Mouse (Mus musculus) spleen, embryonic (tissue): ENCODE data around the gene 2310009B15Rik.

Source experiments
- CTCF ChIA-PET: fragments of 350-600 bp; sonication (Branson Sonifier 250); formaldehyde crosslinking; loops from one replicate; lab custom pipeline; 2022; lab: Charles Lee

The 2310009B15Rik gene

DNA sequence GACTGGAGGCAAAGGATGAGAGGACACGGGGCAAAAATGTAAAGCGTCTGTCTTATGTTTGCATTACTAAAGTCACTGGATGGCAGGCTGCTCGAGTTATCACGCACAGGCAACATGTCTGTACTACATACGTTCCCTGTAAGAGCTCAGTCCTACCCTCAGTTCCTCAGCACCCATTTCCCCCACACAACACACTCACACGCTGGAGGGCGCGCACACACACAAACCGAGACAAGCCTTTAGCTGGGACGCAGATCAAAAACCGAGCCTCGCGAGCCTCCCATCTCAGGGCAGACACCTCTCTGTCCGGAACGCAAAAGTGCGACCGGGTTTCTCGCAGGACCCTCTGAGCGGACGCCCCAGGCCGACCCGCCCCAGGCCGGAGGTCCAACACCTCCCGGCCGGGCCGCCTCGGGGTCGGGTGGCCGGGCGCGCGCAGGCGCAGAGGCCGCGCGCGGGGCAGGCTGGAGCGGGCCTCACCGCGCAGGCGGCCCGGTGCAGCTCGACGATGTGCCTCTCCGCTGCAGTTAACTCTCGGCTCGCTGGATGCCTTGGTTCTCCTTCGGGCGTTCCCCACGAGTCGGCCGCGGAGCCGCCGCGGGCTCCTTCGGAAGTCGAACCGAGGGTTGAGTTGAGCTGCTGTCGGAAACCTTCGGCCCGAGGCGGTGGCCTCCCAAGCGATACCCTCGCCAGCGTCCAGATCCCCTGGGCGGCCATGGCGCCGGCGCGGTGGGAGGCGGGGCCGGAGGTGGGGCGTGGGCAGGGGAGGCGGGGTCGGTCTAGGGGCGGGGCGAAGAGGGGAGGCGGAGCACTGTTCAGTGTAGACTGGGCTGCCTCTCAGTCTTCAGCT, at the start of gene 2310009B15Rik:
Gene 2310009B15Rik, minus strand, starts transcription at position 752 of the 850 bp plus-strand sequence.
- CTCF ChIA-PET: interaction anchor here (0.7 kb wide), 1 partner anchor 24 kb away, joined by 3 read pairs; no protein-coding TSS in a partner anchor

DNA sequence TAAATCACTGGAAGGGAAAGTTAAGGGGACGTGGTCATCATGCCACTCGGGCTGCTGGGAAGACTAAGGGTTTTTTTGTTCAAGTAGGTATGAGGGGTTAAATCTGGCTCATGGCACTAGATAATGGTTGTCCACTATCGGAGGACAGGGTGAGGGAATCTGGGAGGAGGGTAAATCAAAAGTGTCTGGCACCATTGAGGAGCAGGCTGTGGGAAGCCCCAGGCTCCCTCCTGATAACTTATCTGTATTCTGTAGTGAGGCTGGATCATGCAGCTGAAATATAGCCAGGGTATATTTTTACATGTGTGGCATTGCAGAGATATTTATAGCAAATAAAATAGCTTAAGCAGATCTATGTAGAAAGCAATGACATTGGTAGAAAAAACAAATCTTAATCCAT, 49.6 kb upstream of the 2310009B15Rik start:
- CTCF ChIA-PET: no interaction called here

DNA sequence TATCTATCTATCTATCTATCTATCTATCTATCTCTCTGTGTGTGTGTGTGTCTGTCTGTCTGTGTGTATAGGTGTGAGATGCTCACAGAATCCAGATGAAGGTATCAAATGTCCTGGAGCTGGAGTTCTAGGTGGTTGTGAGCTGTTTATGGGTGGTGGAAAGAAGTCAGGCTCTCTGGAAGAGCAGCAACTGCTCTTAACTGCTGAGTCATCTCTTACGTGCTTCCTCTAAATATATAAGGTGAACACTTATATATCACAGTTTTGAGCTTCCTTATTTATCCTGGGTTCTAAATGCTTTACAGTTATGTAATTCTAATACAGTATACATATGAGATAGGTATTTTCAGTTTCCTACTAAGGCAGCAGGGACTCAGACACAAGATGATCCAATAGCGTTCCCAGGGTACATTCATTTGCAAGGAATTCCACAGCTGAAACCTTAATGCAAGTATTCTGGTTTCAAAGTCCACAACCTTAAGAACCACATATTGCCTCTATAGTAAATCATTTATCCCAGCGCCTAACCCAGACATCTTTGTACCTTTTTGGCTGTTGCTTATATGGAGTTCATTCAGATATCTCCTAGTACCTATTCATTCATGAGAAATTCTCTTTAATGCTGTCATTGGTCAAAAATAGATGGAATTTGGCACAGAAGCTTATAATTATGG, 48.6 kb upstream of the 2310009B15Rik start:
- CTCF ChIA-PET: interaction anchor here (0.6 kb wide), 1 partner anchor 21 kb away, joined by 3 read pairs; no protein-coding TSS in a partner anchor

DNA sequence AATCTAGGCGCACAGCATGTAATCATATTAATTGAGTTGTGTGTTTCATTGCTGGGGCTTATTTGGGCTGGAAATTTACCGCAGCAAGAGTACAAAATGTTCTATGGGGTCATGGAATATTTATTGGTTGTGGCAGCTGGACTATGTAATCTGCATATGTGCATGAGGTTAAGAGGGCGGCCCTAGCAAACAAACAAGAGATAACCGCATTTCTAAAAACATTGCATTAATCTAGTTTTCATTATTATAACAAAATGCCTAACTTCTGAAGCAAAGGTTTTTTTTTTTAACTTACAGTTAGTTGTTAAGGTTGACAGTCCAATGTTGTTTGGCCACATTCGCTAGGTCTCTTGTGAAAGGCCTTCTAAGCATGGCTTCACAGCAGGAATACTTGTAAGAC, 47.2 kb upstream of the 2310009B15Rik start:
- CTCF ChIA-PET: no interaction called here

DNA sequence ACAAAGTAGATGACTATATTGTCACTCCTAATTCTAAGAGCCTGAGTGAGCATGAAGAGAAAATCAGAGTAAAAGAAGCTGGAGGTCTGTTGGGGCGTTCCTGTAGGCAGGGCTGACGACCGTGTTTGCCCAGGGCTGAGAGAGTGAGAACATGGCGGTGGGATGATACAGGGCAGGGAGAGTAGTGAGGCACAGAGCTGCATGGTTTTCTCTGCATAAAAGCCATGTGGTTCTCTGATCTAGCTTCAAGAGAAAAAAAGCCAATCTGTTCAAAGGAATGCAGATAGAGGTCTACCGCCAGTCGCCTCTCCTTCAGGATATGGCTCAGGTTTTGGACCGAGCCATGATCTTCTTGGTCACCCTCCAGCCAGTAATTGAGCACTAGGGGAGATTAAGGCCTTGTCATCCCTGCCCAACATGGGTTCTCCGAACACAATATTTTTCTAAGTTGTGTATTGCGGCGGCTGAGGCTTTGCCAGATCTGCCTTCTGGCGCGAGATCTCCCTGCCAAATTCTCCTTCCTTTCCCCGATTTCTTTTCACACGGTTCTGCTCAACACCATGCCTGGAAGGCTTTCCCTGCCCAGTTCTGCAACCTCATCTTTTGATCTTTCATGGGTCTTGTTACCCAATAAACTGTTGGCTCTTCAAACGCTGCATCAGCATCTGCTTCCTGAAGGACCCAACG, 44.9 kb upstream of the 2310009B15Rik start:
- CTCF ChIA-PET: no interaction called here

DNA sequence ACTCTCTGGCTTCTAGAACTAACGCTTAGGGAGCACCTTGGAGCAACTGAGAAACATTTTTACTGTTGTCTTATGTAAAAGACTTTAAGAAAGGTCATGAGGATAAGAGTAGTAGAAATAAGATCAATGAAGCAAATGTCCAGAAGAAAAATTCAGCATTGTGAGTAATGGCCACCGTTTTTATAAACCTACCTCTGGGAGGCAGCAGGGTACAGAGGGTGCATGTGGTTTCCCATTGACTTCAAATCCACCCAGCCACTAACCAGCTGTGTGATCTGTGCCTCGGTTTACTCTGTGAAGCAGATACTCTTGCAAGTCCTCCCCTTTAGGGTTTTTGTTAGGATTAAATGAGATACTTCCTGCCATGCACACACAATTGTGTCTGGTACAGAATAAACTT, 39.4 kb upstream of the 2310009B15Rik start:
- CTCF ChIA-PET: no interaction called here

DNA sequence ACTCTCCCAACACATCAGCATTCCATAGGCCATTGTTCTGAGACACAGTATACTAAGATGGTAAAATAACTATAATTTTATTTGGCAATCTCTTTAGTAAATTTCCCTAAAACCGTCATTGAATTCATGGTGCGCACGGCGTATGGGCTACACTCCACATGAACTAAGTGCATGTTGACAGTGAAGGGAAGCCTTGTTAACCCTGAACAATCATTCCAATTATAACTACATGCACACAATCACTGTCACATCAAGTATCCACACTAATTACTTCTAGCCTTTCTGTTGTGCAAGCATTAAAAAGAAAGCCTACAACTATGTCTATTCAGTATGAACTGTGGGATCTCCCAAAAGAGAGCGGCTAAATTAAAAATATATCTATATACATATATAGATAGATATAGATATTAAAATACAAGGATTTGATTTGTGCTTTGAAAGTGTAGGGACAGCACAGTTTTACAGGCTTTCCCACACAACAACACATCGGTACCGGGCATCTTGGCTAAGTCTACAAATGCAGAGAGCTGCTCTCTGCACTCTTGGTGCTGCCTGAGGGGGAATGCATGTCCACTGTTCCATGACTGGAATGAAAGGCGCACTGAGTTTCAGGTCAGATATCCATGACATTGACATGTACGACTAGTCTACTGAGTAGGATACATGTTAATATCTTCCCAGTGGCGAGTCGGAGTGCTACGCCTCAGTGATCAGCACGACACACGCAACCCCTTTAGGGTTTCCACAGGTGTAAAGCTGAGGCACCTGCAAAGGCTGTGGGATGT, 21.0 kb upstream of the 2310009B15Rik start:
- CTCF ChIA-PET: no interaction called here

DNA sequence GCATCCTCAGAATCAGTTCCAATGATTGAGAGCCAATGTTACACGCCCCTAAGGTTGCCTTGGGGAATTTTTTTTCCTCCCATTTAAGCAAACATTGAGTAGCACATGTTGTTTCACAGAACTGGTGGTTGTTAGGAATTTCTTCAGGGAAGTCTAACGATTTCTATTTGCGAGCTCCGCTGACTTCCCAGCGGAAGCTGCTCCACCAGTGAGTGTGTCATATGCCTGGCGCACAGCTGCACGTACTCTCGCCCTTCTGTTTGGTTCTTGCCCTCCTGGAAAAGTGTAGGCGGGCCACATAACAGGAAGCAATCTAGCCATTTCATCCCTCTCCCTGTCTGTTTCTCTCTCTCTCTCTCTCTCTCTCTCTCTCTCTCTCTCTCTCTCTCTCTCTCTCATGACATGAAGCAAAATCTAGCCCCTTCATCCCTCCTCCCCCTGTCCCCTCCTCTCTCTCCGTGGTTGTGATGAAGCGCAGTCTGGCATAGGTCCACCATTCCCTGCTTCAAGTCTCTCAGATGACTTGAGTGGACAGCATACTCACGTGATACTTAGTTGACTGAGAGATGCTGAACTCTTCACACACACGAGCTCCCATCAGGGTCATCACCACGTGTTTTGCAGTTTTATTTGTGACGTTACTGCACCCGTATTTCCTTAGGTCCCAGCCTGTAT, 19.9 kb upstream of the 2310009B15Rik start:
- CTCF ChIA-PET: interaction anchor here (0.6 kb wide), 1 partner anchor 961 kb away, joined by 3 read pairs; no protein-coding TSS in a partner anchor

DNA sequence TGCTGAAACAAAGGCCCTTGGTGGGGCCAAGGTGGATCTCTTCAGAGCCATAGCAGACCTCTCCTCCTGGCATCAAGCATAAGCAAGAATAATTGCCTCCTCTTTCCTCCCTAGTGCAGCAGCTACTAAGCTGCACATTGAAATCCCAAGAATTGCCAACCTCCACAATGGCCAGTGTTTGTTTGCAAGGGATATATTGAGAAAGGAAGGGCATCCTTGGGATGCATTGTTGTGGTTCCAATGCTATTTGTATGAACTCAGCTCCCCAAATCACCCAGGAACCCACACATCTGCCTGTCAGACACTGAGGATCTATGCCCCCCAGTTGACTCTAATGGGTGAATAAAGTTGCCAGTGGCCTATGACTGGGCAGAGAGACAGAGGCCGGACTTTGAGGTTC, 5.8 kb downstream of the 2310009B15Rik start:
- CTCF ChIA-PET: no interaction called here

DNA sequence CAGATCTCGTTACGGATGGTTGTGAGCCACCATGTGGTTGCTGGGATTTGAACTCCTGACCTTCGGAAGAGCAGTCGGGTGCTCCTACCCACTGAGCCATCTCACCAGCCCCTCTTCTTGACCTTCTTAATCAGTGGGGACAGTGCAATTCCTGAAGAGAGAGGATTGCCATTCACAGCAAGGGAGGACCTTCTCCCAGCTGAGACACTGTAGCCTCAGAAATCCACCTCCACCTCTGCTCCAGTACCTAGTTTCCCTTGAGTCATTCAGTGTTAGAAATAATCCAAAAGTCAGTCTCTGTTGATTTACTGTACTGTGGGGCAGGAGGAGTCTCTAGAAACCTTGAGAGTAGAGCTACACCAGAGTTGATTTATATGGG, 6.5 kb downstream of the 2310009B15Rik start:
- CTCF ChIA-PET: no interaction called here

DNA sequence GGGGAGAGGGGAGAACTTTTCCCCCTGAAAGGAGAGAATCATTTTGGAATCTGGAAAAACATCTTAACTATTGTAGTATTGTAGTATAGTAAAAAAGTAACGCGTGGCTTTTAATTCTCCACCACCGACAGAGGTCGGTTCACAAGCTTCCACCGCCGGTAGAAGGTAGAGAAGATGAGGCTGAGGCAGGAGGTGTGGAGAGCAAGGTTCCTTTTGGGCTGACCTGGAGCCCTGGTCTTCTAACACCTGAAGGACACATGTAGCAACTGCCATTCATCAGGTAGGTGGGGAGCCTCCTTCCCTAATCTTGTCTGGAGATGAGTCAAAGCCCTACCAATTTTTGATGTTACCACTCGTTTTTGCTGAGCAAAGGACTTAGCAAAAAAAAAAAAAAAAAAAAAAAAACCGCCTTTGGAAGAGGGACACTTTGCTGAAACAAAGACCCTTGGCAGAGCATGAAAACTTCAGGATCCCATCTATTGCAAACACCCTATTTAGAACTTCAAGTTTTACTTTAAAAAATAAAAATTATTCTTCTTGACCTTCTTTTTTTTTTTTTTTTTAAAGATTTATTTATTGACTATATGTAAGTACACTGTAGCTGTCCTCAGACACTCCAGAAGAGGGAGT, 7.0 kb downstream of the 2310009B15Rik start:
- CTCF ChIA-PET: interaction anchor here (0.7 kb wide), 1 partner anchor 134 kb away, joined by 11 read pairs; no protein-coding TSS in a partner anchor

DNA sequence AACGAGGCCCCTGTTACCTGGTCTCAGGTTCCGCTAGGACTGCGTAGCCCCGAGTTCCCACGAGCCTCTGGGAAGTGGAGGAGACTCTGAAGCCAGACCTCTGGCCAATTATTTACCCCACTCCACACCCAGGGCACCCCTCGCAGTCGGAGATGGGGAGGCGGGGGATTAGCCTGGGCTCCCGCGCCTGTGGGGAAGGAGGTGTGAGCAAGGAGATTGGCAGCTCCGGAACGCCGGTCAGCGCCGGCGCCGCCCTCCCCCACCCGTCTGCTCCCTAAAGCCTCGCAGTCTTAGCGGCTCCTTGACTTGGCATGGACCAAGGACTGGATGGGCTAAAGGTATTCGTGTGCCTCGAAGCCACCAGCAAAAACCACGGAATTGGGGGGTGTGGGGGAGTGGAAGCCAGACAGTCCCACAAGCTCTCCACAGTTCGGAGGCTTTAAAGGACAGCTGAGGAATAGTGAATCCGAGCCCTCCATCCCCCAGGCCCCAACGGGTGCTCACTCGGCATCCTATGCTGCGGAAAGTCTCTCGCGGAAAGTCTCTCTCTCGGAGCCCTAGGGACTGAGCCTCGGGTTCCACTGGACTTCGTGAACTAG, 8.0 kb downstream of the 2310009B15Rik start, which contains the start of gene Lhx9:
Gene Lhx9, minus strand, starts transcription at position 67 of the 599 bp plus-strand sequence.
- CTCF ChIA-PET: interaction anchor here (0.7 kb wide), 1 partner anchor 9 kb away, joined by 3 read pairs; no protein-coding TSS in a partner anchor

DNA sequence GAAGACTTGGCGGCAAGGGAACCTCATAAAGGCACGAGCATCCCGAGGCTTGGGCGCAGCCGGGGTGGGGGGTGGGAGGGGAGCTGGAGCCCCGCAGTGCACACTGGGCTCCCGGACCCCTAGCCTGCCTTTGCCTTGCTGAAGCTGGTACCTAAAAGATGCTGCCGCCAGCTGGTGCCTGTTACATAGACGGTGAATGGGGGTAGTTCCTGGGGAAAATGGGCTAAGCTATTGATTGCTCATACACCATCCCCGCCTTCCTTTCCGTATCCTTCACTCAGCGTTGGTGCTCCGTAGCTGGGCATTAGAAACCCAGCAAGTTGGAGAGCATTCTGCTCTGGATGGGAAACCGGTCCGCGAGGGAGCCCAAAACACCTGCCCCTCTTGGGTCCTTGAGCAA, 8.6 kb downstream of the 2310009B15Rik start:
- CTCF ChIA-PET: interaction anchor here (0.7 kb wide), 1 partner anchor 8 kb away, joined by 3 read pairs; no protein-coding TSS in a partner anchor

DNA sequence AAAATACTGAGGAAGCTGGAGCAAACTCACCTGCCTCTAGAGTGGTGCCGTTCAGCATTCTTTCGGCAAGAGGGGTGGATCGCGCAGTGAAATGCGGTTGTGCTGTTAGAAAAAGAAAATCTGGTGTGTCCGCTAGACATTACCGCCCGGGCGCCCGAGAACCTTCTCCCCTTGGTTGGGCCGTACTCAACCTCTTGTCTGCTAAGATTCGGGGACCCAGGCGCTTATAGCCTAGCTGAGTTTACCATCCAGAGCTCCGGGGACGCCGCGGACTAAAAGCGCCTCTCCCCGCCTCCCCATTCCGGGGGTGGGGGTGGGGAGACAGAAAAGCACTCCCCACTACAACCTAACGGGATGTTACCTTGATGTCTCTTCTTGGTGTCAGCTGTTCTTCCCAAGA, 9.5 kb downstream of the 2310009B15Rik start:
- CTCF ChIA-PET: no interaction called here

DNA sequence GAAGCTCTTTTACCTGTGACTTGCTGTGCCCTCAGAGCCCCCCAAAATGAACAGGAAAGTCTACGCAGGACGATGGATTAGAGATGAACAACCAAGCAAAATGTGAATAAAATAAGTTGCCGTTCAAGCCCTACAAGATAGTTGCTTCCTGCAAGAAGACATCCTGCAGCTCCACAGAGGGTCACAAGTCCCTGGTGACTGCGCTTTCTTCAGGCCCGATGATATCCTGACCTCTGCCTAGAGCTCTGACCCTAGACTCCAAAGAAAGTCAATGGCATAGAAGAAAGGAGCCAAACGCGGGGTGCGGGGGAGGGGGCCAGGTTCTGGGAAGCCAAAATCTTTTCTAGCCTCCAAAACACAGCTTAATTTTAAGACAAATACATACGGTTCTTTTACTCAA, 10.1 kb downstream of the 2310009B15Rik start:
- CTCF ChIA-PET: no interaction called here

DNA sequence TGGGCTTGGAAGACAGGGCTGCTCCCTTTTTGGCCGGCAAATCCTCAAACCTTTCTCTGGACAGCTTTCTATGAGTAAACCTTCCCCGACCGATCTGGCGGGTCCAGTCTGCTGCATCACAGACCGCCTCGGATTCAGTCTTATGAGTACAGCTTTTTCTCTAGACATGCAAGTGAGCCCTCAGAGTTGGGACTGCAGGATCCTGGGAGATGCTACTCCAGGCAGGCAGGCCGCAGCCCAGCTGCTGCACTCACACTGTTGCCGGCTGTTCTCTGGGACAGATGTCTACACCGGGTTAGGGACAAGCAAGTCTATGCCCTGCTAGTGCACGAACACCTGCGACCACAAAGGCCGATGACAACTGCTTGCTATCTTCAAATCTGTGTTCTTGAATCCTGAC, 10.5 kb downstream of the 2310009B15Rik start:
- CTCF ChIA-PET: interaction anchor here (0.6 kb wide), 2 partner anchors 65 to 310 kb away, joined by 3 to 4 read pairs; no protein-coding TSS in a partner anchor

DNA sequence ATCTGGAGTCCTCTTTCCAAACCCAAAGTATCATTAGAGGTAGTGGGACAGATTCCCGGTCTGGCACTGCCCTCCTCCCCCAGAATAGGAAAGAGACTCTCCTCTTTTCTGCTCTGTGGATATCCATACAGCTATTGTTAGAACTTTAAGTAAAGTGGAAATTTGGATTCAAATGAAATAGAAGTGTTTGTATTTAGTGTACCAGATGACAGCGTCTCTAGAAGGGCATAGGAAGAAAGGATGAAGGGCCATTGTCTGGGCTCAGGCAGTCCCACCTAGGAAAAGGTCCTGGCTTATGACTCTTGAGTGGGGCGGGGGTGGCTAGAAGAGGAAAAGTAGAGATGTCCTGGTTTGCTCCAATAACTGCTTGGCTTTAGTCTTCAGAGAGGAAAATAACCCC, 11.2 kb downstream of the 2310009B15Rik start:
- CTCF ChIA-PET: interaction anchor here (0.6 to 0.7 kb wide), 4 partner anchors 66 to 310 kb away, joined by 3 to 4 read pairs (median 3); no protein-coding TSS in a partner anchor

DNA sequence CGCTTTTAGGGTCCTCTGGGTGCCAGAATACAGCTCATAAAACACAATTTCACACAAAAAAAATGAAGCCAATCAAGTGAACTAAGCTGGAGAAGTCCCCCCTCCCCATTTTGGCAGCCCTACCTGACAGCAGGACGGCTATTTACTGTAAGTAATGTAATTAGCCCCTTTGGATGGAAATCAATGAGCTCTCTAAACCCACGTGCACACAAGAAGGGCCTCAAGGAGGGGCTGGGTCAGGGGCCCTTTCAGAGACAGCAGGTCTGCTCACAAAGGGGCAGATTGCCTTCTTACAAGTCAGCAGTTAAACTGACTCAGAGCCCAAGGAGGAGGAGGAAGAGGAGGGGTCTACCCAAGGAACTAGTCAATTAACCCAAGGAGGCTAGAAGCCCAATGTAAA, 12.5 kb downstream of the 2310009B15Rik start:
- CTCF ChIA-PET: interaction anchor here (0.6 to 0.9 kb wide), 2 partner anchors 13 to 19 kb away, joined by 4 to 9 read pairs; no protein-coding TSS in a partner anchor
